Mouse (Mus musculus): ENCODE results near the gene Stk39. TPM values are rescaled to one million over a fixed set of nuclear protein-coding genes. Genes with fewer than 3 reads are reported as not detected.

Gene Stk39
- polyA plus RNA-seq, 2 experiments from 2014 or later: 10.6 to 13.9 TPM

DNA sequence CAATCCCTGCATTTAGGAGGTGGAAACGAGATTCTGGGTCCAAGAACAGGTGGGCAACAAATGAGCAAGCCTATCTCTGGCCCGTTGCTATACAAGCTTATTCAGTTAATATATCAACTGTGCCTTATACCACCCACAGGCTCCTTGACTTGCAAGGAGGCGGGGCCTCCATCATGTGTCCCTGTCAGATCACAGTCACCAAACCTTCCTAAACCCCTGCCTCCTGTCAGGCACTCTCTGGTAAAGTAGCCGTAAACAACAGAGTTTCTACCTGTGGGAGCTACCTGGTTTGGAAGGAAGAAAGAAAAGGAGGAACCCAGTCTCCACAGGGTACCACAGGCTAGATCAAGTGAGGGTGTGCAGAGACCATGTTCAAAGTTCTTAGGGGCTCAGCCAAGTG lies 90.2 kb downstream of the Stk39 start:
- peak; percentile 17 for ATAC-seq

DNA sequence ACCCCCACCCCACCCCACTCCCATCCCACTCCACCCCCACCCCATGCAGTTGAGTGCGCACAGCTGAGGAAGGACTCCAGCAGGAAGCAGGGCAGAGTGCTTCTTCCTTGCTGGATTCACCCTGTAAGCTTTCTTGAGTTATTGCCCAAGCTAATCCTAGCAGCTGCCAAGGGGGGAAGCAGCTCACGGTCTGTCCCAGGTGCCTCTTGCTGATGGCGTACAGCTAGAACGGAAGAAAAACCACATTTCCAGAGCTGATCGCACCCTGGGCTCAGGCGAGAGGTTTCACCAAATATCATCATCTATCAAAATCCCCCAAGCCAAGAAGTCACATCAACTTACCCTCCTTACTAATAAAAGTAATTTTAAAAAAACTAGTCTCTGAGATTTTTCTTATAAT lies 90.9 kb downstream of the Stk39 start:
- no peak for ATAC-seq

DNA sequence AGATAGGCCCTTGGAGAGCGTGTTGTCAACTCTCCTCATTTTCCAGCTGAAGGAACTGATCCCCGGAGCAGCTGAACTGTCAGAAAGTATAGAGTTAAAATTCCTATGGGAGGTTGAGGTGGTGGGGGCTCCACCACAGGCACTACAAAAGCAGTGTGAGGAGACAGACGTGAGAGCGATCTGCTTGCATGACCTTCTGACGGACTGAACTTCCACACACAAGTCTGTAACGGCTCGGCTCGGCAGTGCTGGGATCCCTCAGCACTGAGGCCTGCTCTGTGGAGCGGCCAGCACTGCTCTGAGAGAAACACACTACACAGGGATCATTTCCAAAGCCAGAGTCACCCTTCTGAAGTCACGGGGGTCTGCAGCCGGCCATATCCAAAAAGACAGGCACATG lies 92.4 kb downstream of the Stk39 start:
- ATAC-seq: no peak

DNA sequence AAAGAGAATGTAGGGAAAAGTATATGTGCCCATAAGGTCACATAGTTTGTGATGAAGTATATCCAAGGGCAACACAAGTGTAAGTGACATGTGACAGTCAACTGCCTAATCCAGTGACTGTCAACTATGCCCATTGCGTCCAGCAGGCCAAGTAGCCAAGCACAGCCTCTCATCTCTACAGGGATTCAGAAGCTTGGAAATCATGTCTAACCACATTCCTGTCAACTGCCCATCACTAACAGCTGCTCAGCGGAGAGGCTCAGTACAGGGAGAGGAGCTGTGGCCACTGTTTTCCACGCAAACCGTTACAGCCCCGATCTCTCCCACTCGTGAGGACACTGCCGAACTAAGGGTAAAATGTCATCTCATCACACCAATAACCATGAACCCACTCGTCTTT lies 93.7 kb downstream of the Stk39 start:
- no peak for ATAC-seq

DNA sequence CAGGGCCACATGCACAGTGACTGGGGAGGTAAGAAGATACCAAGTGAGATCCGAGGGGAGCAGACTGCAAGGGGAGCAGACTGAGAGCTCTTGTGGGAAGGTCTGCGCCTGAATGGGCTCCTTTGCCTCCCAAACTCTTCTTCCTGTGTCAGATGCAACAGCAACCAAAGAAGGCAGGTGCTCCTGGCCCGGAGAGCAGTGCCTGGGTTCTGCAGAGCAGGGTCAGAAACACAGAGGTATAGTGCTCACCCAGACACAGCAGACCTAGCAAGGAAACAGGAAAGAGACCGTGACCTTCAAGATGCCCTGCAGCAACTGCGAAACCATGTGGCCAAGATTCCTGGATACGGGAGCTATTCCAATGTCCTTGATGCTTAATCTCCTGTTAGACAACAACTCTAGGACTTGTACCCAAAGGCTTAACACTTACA lies 94.8 kb downstream of the Stk39 start:
- no peak for ATAC-seq

DNA sequence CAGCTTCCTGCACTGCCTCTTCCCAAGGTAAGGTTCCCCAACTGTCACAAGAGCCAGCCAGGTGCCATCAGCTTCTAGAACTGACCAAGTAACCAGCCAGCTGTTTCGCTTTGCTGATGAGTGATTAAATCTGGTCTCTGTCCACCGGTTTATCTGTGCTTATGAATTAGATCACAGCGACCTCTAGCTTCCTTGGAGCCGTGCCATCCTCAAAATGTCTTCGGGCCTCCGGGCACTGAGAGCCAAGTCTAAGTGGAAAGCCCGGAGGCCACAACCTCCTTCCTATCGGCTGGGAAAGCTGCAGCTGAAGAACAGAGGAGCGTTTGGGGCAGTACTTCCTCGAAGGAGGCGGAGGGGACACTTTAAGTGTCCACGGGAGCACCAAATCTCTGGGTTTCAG lies 95.4 kb downstream of the Stk39 start:
- no peak for ATAC-seq

DNA sequence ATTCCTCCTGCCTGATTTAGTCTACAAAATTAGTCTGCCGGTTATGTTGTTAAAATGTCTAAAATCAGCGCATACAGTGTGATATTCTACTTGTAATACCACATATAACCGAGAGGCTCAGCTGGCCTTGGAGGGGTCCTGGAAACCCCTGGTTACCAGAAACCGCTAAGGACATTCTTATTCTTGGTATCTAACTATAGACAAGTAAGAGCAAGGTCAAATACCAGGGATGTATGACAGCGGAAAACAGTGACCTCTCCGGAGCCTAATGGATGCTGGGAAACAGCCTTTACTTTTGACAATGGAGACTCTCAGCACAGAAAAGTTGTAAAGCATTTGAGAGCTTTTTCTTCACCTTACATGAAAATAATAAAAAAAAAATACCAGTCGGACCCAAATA lies 97.9 kb downstream of the Stk39 start:
- no peak for ATAC-seq

DNA sequence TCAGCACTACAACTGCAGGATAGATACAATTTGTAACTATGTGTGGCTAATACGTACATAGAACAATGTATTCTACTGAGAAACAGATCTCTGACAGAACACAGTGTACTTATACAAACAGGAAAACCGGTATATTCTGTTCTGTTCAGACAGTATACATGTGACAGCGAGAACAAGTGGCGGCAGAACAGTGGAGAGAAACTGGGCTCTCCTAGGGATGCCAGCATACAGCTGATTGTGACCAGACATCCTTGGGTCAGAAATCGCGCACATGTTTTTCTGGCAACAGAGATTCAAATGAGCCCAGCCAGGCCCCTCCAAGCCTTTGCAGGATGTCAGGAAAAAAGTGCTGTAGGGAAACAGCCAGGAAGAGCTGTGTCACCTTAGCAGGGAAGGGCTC lies 100.2 kb downstream of the Stk39 start:
- ATAC-seq: no peak

DNA sequence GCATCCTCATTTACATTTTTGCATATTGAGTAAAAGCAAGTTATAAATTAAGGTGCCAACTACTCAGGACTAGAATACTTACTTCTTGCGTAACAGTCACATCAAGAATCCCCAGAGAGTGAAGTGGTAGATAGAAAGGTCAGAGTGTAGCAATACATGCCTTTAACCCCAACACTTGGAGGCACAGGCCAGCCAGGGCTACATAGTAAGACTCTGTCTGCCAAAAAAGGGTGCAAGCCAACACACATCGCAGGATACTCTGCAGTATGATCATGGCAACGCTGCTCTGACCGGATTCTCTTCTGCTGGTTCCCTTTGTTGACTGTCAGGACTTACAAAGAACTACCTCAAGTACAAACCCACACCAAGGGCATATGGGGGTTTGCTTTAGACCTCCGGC lies 101.7 kb downstream of the Stk39 start:
- ATAC-seq: no peak

DNA sequence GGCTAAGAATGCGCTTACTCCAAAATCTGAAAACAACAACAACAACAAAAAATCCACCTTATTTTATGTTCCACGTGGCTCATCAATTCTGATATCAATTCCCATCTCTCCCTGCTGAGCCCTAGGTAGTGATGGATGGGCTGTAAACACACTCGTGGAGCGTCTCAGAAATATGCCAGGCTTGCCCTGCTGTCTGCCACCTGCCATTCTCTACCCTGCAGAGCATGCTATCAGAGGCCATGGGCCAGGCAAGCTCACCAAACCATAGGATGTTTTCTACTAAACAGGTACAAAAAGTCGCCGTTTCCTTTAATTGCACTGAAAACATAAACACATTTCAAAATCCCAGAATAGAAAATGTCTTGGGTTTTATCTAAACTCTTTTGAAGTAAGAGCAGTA lies 103.0 kb downstream of the Stk39 start:
- no peak for ATAC-seq

DNA sequence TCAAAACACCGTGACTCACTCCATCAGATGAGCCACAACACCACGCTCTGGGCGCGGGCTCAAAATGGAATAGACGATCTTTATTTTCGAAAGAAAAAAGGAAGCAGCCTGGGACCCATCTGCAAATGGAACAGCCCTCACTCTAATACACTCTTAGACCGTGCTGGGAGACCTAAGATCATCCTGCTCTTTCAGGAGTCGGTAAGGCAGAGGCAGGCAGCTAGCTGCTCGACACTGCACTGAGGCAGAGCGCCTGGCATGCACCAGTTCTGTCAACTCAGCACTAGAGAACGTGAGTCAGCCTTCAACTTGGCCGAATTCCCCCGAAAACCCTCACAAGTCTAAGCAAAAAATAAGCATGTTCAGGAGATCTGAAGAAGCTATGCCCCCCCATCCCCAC lies 104.1 kb downstream of the Stk39 start:
- ATAC-seq: no peak

DNA sequence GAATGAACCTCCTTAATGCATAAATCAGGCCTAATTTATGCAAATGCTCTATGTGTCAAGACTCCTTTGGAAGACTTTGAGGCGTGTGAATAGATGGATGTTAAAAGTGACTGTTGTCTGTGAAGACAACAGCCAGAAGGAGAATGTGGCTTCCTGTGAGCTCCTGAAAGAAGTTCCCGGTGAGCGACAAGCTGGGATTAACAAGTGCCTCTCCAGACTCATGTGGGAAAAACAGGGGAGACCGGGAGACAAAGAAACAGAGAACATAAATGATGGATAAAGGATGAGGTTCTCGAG lies 105.2 kb downstream of the Stk39 start:
- no peak for ATAC-seq

DNA sequence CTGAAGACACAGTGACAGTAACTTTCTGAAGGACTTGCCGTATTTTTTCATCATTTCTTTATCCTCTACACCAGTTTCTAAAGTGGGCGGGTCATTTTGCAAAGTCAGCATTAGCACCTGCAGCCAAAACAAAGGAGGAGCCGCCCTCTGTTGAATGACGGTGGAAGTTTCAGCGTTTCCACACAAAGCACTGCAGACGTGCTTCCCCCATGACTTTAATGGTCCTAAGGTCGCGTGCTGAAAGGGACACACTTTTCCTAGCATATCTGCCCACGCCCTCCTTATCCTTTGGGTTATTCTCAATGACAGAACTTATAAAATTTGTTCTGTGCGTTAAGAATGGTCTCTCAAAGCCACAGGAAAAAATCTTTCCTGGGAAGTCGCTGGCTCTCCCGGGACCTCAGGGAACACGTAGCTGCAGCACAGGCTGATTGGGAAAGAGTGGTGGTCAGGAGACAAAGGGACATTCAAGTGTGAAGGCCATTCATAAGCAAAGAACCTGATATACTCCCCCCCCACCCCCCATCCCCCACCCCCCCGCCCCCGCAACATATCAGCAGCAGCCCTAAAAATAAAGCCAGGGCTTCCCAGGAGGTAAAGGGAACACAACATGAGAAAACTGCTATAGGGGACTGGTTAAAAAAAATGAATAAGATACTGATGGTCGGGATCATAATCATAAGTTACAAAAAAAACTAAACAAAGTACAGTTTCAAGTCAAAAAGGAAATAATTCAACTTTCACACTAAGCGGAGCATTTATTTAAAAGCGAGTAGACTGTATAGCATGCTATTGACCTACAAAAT lies 105.8 kb downstream of the Stk39 start:
- ATAC-seq: peak; percentile 47

DNA sequence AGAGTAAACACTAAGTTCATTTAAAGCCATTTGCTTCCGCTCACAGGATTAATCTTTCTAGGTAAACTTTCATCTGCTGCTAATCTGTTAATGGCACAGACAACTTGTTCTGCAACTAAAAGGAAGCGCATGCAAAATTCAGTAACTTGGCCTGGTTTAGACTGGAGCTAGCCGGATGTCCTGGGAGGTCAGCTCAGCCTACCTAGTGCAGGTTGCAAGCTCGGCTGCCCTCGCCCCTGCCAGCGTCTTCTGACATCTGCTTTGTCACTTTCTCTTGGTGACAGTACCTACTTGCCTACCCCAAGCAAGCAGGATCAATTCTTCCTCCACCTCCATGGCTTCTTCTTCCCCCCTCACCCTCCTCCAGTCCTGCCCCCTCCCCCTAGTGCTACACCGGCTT lies 106.6 kb downstream of the Stk39 start:
- no peak for ATAC-seq

DNA sequence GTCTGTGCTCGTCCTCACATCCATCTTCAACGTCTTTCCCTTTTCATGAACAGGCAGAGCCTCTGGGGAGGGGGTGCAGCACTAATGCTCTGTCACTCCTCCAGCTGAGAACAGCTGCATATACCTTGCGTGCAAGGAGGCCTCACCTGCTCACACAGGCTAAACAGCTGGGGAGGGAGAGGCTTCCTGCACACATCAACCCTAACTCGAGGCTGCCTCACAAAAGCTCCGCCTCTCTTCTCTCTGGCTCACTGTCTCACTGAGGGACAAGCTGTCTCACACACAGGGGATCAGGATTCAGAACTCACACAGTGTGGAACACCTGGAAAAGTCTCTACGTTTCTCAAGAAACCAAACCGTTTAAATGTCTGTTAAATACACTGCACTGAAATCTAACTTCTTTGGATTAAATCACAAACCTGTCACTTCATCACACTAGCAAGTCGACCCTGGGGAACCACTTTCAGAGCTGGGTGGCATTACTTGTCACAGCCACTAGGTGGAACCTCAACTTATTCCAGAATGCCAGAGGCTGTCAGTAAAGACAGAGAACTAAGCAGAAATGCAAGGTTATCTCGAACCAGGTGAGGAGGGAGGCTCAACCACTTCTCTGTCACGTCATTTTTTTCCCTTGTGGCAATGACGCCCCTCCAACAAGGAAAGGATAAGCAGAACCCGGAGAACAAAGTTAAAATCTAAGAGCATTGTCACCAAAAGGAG lies 107.7 kb downstream of the Stk39 start:
- peak; percentile 83 for ATAC-seq

DNA sequence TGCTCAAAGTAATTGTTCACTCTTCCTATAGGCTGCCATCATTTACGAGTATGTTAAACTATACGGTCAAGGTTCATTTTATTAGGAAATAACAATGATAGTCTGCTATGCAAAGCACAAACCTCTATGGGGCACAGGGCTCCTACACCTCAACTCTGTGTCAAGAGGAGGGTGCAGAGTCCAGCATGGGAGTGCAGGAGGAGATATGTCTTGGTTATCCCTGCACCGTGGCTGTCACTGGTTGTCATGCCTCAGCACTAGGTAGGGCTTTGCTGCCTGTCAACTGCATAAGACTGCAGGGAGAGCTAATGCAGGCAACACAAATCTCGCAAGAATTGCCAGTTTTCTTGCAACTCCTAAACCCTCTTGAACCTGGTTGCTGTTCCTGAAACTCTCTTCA lies 108.9 kb downstream of the Stk39 start:
- no peak for ATAC-seq

DNA sequence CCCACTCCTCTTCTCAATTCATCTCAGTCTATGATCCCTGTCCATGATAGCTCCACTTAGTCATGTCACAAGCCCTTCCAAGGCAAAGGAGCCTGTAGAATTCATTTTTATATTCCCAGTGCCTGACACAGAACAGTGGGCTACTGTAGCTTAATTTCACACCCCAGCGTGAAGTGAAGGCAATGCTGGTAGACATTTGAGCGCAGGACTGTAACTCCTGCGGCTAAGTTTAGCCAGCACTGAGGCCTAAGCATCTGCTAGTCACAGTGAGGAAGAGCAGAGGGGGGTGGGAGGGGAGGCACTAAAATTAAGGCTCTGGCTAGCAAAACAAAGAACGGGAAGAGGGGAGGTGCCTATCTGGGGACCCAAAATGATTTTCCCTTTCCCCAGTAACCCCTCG lies 110.4 kb downstream of the Stk39 start:
- ATAC-seq: no peak

DNA sequence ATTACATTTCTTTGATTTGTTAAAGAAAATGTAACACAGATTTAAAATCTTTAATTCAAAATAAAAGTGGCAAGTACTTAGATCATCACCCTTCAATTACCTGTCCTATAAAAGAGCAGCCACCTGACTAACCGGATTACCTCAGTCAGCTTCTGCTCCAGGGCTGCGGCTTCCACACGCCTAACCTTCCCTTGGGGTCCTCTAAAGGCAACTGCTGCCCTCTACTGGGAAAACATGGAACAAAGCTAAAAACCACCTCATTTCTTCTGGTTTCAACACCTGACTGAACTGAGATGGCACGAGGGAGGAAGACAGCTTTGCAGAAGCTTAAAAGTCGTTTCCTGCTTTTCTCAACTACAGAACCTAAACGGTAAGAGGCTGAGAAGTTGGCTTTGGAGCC lies 121.4 kb downstream of the Stk39 start:
- ATAC-seq: peak; percentile 86

DNA sequence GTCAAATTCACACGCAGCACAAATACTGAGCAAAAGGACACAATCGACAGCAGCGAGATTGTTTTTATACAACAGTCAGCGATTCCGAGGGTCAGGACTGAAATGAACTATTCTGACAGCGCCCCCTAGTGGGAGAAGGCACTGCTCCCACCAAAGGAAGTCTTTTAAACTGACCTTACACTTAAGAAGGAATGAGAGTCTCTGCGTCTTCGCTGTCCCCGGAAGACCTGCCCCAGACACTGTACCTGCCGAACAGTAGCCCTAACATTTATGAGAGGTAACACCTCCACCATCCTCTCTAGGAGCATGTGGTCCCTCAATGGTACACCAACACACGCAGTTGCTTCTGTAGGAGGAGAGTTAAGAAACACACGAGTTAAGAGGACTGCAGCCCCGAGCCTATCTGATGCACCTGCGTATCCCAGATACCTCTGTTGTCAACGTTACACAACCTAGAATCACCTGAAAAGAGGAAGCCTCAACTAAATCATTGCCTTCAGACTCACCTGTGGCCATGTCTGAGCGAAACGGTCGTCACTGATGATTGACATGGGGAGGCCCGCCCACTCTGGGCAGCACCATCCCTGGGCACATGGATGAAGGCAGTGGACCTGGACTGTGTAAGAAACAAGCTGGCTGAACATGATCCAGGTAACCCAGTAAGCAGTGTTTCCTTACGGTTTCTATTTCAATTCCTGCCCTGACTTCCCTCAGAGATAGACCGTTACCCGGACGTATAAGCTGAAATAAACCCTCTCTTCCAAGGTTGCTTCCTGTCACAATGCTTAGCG lies 122.3 kb downstream of the Stk39 start:
- ATAC-seq: peak; percentile 49

DNA sequence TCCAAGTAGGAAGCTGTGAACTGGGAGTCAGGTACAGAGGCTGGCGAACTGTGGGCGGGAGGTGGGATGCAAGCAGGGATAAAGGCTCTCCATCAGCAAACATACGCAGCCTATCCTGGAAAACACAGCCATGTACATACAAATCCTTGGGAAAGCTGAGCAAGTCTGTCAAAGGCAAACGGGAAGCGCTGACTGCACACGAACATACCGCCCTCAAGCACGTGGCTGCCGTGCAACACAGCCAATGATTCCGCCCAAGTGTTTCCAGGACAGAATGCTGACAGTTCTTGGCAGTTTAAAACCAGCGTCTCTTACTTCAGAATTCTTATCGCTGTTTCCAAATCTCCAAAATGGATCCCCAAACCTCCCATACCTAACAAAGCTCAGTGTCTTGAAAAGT lies 123.1 kb downstream of the Stk39 start:
- no peak for ATAC-seq

DNA sequence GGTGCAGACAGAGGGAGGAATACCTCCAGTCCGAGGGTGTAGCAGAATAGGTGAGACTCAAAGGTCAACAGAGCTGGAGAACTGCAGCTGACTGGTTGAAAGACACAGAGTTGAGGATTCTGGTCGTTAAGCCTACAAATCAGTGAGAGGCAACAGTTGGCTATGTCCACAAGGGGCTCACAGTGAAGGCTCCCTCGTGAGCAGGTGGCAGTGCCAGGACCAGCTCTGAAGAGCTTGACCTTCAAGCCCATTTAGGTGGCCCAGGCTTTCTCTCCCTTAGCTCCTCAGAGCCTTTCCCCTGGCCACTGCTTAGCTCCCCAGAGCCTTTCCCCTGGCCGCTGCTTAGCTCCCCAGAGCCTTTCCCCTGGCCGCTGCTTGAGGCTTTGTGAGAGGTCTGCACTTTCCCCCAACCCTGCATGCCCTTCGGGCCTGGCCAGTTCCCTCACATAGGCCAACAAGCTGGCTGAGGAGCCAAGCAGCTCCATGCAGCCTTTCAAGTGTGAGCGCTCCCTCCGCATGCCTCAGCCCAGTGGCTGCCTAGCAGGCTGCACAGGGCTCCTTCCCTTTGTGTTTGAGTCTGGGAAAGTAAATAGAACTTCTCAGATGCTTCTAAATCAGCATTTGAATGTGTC lies 125.3 kb downstream of the Stk39 start:
- no peak for ATAC-seq

DNA sequence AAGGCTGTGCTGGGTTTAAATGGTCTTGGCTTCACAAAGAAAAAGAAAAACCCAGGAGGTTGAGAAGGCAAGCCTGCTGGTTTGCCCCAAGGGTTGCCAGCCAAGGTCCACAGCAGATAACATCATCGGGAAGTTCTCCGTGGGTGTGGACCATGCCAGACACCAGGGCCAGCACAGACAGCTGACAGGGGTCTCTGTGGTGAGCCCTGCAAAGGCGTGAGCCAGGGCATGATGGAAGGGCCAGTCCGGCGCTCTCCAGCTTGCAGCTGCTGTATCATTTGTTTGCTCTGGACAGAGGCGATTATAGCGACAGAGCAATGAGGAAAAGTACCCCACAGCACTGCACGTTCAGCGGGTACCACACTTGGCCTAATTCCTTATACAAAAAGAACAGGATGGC lies 126.8 kb downstream of the Stk39 start:
- no peak for ATAC-seq

DNA sequence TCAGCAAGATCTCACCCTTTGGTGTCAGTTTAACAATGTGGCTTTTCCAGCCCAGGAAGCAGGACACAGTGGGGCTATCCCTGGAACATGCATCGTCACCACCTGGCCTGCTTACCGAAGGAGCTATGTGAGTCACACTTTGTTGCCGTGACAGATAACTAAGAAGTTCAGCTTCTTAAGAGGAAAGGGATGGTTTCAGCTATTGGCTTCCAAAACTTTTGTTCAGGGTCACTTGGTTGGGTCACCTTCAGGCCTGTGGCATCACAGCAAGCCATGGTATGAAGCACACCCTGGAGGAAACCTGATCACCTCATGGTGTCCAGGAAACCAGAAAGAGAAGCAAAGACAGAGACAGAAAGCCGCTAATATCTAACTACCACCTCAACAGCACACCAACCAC lies 128.3 kb downstream of the Stk39 start:
- no peak for ATAC-seq
